Mouse (Mus musculus) G1E-ER4 (cell line): ENCODE data around the gene Ptgis. TPM values are rescaled to one million over a fixed set of nuclear protein-coding genes. Genes with fewer than 3 reads are reported as not detected.

ENCODE experiments used
- GATA1 ChIP-seq: IDR thresholded peaks from one replicate; pipeline ENCODE4 v1.8.0; 2012; ENCODE audit warnings: low read length, inconsistent platforms
- polyA plus RNA-seq: library from polyadenylated mRNA; stranded (reverse); fragments of >175 nt; gene quantifications from 2 replicates; pipeline ENCODE4 v1.2.3, GENCODE M21; 2012

The Ptgis gene
- polyA plus RNA-seq, 1 experiment: not detected

- no peak for TF ChIP-seq GATA1
Observed at GRCm38 (mm10) chr2:167189291-167190075, 50.9 kb downstream of the Ptgis start.

- TF ChIP-seq GATA1: no peak
Observed at GRCm38 (mm10) chr2:167188315-167189207, 51.8 kb downstream of the Ptgis start.

- no peak for TF ChIP-seq GATA1
Observed at GRCm38 (mm10) chr2:167187119-167187518, 53.3 kb downstream of the Ptgis start.

GRCm38 (mm10) chr2:167186544-167186943, 53.9 kb downstream of the Ptgis start:
- no peak for TF ChIP-seq GATA1

- no peak for TF ChIP-seq GATA1
Observed at GRCm38 (mm10) chr2:167186003-167186402, 54.4 kb downstream of the Ptgis start.

- no peak for TF ChIP-seq GATA1
Observed at GRCm38 (mm10) chr2:167185432-167185831, 55.0 kb downstream of the Ptgis start.

GRCm38 (mm10) chr2:167181662-167182389, 58.6 kb downstream of the Ptgis start:
- TF ChIP-seq GATA1: no peak

GRCm38 (mm10) chr2:167181096-167181495, 59.3 kb downstream of the Ptgis start:
- no peak for TF ChIP-seq GATA1

GRCm38 (mm10) chr2:167179301-167179700, 61.1 kb downstream of the Ptgis start:
- TF ChIP-seq GATA1: no peak

- no peak for TF ChIP-seq GATA1
Observed at GRCm38 (mm10) chr2:167177231-167177641, 63.2 kb downstream of the Ptgis start.

GRCm38 (mm10) chr2:167175284-167175683, 65.1 kb downstream of the Ptgis start:
- TF ChIP-seq GATA1: no peak

GRCm38 (mm10) chr2:167173051-167173875, 67.1 kb downstream of the Ptgis start:
- no peak for TF ChIP-seq GATA1

- TF ChIP-seq GATA1: no peak
Observed at GRCm38 (mm10) chr2:167167515-167168212, 72.7 kb downstream of the Ptgis start.

GRCm38 (mm10) chr2:167163600-167163999, 76.8 kb downstream of the Ptgis start:
- no peak for TF ChIP-seq GATA1
